ENCODE assay signal across 19 mouse cellular contexts in the genomic region with DNA sequence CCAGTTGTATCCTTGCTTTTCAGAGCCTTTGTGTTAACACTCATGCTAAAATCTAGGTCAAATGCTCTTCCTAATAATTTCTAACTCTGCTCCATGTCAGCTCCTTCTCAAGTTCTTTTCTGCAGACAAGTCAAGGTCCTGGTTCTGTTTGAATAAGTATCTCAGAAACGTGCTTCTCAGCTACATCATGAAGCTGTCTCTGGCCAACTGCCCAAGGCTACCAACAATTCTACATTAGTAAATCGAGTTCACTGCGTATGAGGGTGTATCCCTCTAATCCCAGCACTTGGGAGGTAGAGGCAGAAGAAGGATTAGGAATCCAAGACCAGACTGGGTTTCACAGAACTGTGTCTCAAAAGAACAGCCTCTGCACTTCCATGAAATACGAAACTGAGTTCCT.
"Had no signal": no experiment of that assay in that cellular context is flagged by ENCODE, and none has a peak within 500 bp of the region (broad histone marks: within the 10 kb centered on the region; RNA-seq: fewer than 3 reads in every experiment).

No protein-coding gene starts in this region.

- H3K9ac ChIP-seq: lung, embryonic 14.5 days; midbrain, embryonic 12.5 days; neural tube, embryonic 13.5 days; neural tube, embryonic 15.5 days had no signal

- H3K4me1 ChIP-seq: midbrain, embryonic 10.5 days had no signal

- H3K4me3 ChIP-seq: midbrain, embryonic 10.5 days; midbrain, embryonic 12.5 days; myocyte; neural tube, embryonic 13.5 days; neural tube, embryonic 15.5 days had no signal

- H3K4me2 ChIP-seq: lung, embryonic 14.5 days; midbrain, embryonic 12.5 days; neural tube, embryonic 13.5 days; neural tube, embryonic 15.5 days had no signal

- H3K27me3 ChIP-seq: neural tube, embryonic 13.5 days; neural tube, embryonic 15.5 days had no signal

- DNase-seq: lung, adult 18-20 months; lung, embryonic 14.5 days; lung, postnatal 10 days; lung, postnatal 4 days; midbrain, embryonic 14.5 days; retina, postnatal 1 day; right cerebral cortex, adult 18-20 months; right cerebral cortex, postnatal 25 days; right cerebral cortex, postnatal 4 days; spleen, adult 18-20 months; thymus, adult 2 months; thymus, postnatal 25 days; thymus, postnatal 4 days had no signal

- ATAC-seq: midbrain, embryonic 16.5 days had no signal

- H3K27ac ChIP-seq: midbrain, embryonic 10.5 days; midbrain, embryonic 12.5 days; neural tube, embryonic 13.5 days; neural tube, embryonic 15.5 days had no signal

- H3K9me3 ChIP-seq: midbrain, embryonic 10.5 days; midbrain, embryonic 12.5 days; neural tube, embryonic 13.5 days; neural tube, embryonic 15.5 days had no signal
